Mouse (Mus musculus) midbrain, embryonic 14.5 days (tissue): ENCODE results near the gene Ppp1r9b. TPM values are rescaled to one million over a fixed set of nuclear protein-coding genes. Genes with fewer than 3 reads are reported as not detected.

ENCODE experiments used
- ATAC-seq: fragments of 200-750 bp; cut with Nextera tagmentation; 2 replicates; pipeline ENCODE4 v1.8.0; 2017; ENCODE audit warnings: moderate number of reproducible peaks, moderate library complexity; ENCODE audit not compliant: low FRiP score, low TSS enrichment
- DNase-seq: peaks from one replicate; pipeline ENCODE4 v3.0.0-alpha.2; 2015
- H3K27ac ChIP-seq: fragments of 300-500 bp; sonication (generic); replicated peaks from 2 replicates; pipeline ENCODE4 v1.5.1; 2014; ENCODE audit warnings: mild to moderate bottlenecking, low read depth, low read length, moderate library complexity
- H3K27me3 ChIP-seq: fragments of 300-500 bp; sonication (generic); 2 replicates; pipeline ENCODE4 v1.6.1; 2014; ENCODE audit warnings: low read length, control low read depth, mixed read lengths; ENCODE audit not compliant: control insufficient read depth, insufficient read depth
- H3K36me3 ChIP-seq: fragments of 300-500 bp; sonication (generic); 2 replicates; pipeline ENCODE4 v1.6.1; 2014; ENCODE audit warnings: low read length, control low read depth; ENCODE audit not compliant: control insufficient read depth, insufficient read depth
- H3K4me1 ChIP-seq: fragments of 300-500 bp; sonication (generic); 2 replicates; pipeline ENCODE4 v1.6.1; 2014; ENCODE audit warnings: mild to moderate bottlenecking, antibody characterized with exemption, low read length, control low read depth; ENCODE audit not compliant: control insufficient read depth, insufficient read depth
- H3K4me2 ChIP-seq: fragments of 300-500 bp; sonication (generic); 2 replicates; pipeline ENCODE4 v1.6.1; 2014; ENCODE audit warnings: mild to moderate bottlenecking, low read length, moderate library complexity
- H3K4me3 ChIP-seq: fragments of 300-500 bp; sonication (generic); replicated peaks from 2 replicates; pipeline ENCODE4 v1.5.1; 2014; ENCODE audit warnings: low read depth, low read length
- H3K9ac ChIP-seq: fragments of 300-500 bp; sonication (generic); replicated peaks from 2 replicates; pipeline ENCODE4 v1.6.1; 2014; ENCODE audit warnings: mild to moderate bottlenecking, low read length, moderate library complexity
- H3K9me3 ChIP-seq: fragments of 300-500 bp; sonication (generic); 2 replicates; pipeline ENCODE4 v1.6.1; 2016; ENCODE audit warnings: low read length, control low read depth, mixed read lengths; ENCODE audit not compliant: control insufficient read depth
- WGBS: fragments of 180-500 bp; shearing (Covaris S2); extraction: QIAGEN DNeasy Blood & Tissue Kit; methylation state at CpG from one replicate; pipeline ENCODE4 v1.1.7; 2014; 5-methylcytosine and 5-hydroxymethylcytosine counted together
- polyA plus RNA-seq: library from polyadenylated mRNA; unstranded; fragments of >200 nt; fragmentation: Nextera tagmentation; extraction: Ambion mirVana; gene quantifications from 2 replicates; pipeline ENCODE4 v1.2.1, GENCODE M21; 2014

Gene Ppp1r9b
- polyA plus RNA-seq, 1 experiment from 2014 or later: 27.6 TPM

DNA sequence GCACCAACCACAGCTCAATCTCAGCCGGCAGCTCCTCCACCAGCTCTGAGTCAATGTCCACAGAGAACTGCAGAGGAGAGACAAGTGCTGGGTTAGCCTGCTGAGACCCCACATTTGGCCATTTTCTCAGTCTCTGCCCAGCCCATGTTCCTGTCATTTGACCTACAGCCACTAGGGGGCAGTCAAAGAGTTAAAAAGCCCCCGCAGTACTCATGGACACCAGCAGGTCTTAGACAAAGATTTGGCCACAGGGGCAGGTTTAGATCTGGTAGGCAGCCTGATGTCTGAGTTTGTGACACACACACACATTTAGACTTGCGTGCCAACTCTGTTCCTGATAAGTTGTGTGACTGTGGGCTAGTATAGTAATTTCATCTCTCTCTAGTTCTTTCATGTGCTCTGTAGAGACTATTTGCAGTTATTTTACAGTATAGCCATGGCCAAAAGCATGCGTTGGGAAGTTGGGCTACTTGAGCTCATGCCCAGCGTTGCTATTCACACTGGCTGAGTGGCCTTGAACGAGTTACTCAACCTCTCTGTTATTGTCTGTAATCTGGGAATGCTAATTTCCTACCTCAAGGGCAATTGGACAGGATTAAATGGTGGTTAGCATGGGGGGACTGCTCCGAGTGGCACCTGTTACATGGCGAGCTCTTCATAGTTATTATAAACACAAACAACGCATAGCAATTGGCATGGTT is 56.3 kb downstream of the Ppp1r9b start:
- ATAC-seq: no peak
- no peaks in the 10 kb centered on the region; the same call in 1 of the 2 replicates for H3K27me3 ChIP-seq

DNA sequence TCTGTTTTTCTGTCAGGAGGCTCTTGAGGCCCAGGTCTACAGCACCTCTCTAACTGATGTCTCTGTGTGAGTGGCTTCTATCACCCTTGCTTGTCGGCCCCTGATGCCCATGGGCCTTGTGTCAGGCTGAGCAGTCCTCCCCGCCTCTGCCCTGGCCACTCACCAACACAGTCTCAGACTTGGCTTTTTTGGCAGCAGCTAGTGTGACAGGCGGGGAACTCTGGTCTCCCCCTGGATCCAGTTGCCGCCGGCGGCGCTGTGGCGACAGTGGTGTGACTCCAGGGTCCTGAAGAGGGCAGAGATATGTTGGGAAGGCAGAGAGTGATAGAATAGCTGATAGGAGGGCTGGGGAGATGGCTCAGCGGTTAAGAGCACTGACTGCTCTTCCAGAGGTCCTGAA is 62.2 kb downstream of the Ppp1r9b start:
- no peak overlapping the region for H3K9ac ChIP-seq
- H3K36me3 ChIP-seq: 0 out of 2 replicates have a peak, but pooled peaks cover 3% of the 10 kb centered on the region
- DNase-seq (no peak), ATAC-seq (no peak)
- H3K4me2 ChIP-seq: no peak overlapping the region
- no peaks in the 10 kb centered on the region for H3K9me3 ChIP-seq
- H3K27me3 ChIP-seq: no peaks in the 10 kb centered on the region
- H3K4me3 ChIP-seq: no peak overlapping the region
- no peak overlapping the region for H3K27ac ChIP-seq
- 76% methylated on average over 9 of the region's 9 CpGs for WGBS
- peaks cover 8% of the 10 kb centered on the region; the same call in 1 of the 2 replicates for H3K4me1 ChIP-seq

More for the DNA sequence above, 56.3 kb downstream of the Ppp1r9b start:
- peaks cover 8% of the 10 kb centered on the region for H3K36me3 ChIP-seq
- H3K4me1 ChIP-seq: no peaks in the 10 kb centered on the region
- H3K4me3 ChIP-seq: no peak overlapping the region
- no peak overlapping the region for H3K27ac ChIP-seq
- no peaks in the 10 kb centered on the region for H3K9me3 ChIP-seq
- no peak overlapping the region for H3K9ac ChIP-seq
- peak; percentile 86 for DNase-seq
- WGBS: 60% methylated on average over 9 of the region's 9 CpGs
- H3K4me2 ChIP-seq: no peak overlapping the region

Other genes starting within 250 kb of the Ppp1r9b start
- gene Cdc34b, start 249.3 kb upstream of the Ppp1r9b start, polyA plus RNA-seq: 0.24 TPM in 1 of 2 replicates, not detected in the other
- gene Tmem92, start 208.3 kb upstream of the Ppp1r9b start, polyA plus RNA-seq: not detected in 2 replicates
- gene Col1a1, start 54.8 kb upstream of the Ppp1r9b start, polyA plus RNA-seq: 0.98 and 64.7 TPM in 2 replicates
- not detected in 2 replicates for gene Hils1, start 23.4 kb upstream of the Ppp1r9b start, polyA plus RNA-seq
- gene Sgca, start 14.7 kb upstream of the Ppp1r9b start, polyA plus RNA-seq: not detected in 2 replicates
- gene Samd14, start 18.8 kb downstream of the Ppp1r9b start, polyA plus RNA-seq: 135 and 152 TPM in 2 replicates
- gene Pdk2, start 50.3 kb downstream of the Ppp1r9b start, polyA plus RNA-seq: 21.5 and 22.7 TPM in 2 replicates
- 9.0 and 11.7 TPM in 2 replicates for gene Itga3, start 85.8 kb downstream of the Ppp1r9b start, polyA plus RNA-seq
- gene Dlx3, start 129.1 kb downstream of the Ppp1r9b start, polyA plus RNA-seq: 0.13 and 0.38 TPM in 2 replicates
- gene Dlx4, start 155.2 kb downstream of the Ppp1r9b start, polyA plus RNA-seq: 0.12 TPM in 1 of 2 replicates, not detected in the other